Mouse (Mus musculus): Measurements from ENCODE around the gene Sash3. TPM values are rescaled to one million over a fixed set of nuclear protein-coding genes. Genes with fewer than 3 reads are reported as not detected.
A peak's percentile ranks its signal among the peaks of the same experiment; 100 is the strongest.
"Not testable (repeated sequence)": the region's sequence is repeated elsewhere in the genome, so short reads cannot be mapped to it uniquely, and the experiment has no call there.

Gene Sash3
- polyA plus RNA-seq, 1 experiment from 2014 or later: 1.0 TPM

- H3K9me3 ChIP-seq (replicated peaks; ENCODE audit: control insufficient read depth, low read length): no peaks in the 10 kb centered on the region
- H3K27me3 ChIP-seq (ENCODE audit: control insufficient read depth, insufficient read depth, low read length): peaks cover under 1% of the 10 kb centered on the region; the same call in 1 of the 2 replicates
- WGBS (ENCODE audit: insufficient replicate concordance): 81% methylated on average over 4 of the region's 4 CpGs
- H3K4me1 ChIP-seq (ENCODE audit: control insufficient read depth, insufficient read depth, low read length): peaks cover 4% of the 10 kb centered on the region; the same call in 1 of the 2 replicates
- H3K27ac ChIP-seq (ENCODE audit: low read depth, low read length): no peak overlapping the region
- no peak for ATAC-seq (replicated peaks; ENCODE audit: insufficient number of reproducible peaks, low FRiP score, low TSS enrichment)
- no peak overlapping the region for H3K9ac ChIP-seq (ENCODE audit: low read depth, low read length)
- H3K4me2 ChIP-seq: no peak overlapping the region
- no peaks in the 10 kb centered on the region for H3K36me3 ChIP-seq (ENCODE audit: control insufficient read depth, insufficient read depth, low read length)
- H3K4me3 ChIP-seq (ENCODE audit: low read depth, low read length): no peak overlapping the region
Measured at GRCm38 (mm10) chrX:48202995-48203394, 56.8 kb downstream of the Sash3 start.

DNA sequence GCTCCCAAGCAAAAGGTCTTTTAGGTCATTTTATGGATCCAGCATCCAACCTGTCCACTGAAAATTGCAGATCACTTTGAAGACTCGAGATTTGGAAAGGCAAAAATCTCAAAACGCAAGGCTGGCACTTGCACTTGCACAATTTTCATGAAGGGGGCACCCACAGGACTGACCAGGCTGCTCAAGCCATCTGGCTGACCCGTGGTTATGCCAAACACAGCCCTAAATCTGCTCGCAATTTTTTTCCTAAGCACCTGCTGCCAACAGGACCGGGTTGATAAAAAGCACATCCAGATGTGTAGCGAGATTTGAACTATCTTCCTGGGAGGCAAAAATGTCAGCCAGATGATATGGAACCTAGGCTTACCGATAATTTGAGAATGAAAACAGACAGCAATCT, 57.5 kb downstream of the Sash3 start:
- ATAC-seq (replicated peaks; ENCODE audit: insufficient number of reproducible peaks, low FRiP score, low TSS enrichment): no peak
- H3K4me1 ChIP-seq (ENCODE audit: control insufficient read depth, insufficient read depth, low read length): peaks cover 4% of the 10 kb centered on the region; the same call in 1 of the 2 replicates
- H3K4me3 ChIP-seq (ENCODE audit: low read depth, low read length): no peak overlapping the region
- 78% methylated on average over 7 of the region's 7 CpGs for WGBS (ENCODE audit: insufficient replicate concordance)
- no peaks in the 10 kb centered on the region for H3K36me3 ChIP-seq (ENCODE audit: control insufficient read depth, insufficient read depth, low read length)
- H3K27me3 ChIP-seq (ENCODE audit: control insufficient read depth, insufficient read depth, low read length): peaks cover 4% of the 10 kb centered on the region; the same call in 1 of the 2 replicates
- no peak overlapping the region for H3K4me2 ChIP-seq
- no peaks in the 10 kb centered on the region for H3K9me3 ChIP-seq (replicated peaks; ENCODE audit: control insufficient read depth, low read length)
- no peak overlapping the region for H3K9ac ChIP-seq (ENCODE audit: low read depth, low read length)
- H3K27ac ChIP-seq (ENCODE audit: low read depth, low read length): no peak overlapping the region

- Histone ChIP-seq H3K4me1 (ENCODE audit: control insufficient read depth, insufficient read depth, low read length) (peaks cover 4% of the 10 kb centered on the region; the same call in 1 of the 2 replicates), H3K4me2 (no peak overlapping the region), H3K9me3 (replicated peaks; ENCODE audit: control insufficient read depth, low read length) (no peaks in the 10 kb centered on the region), H3K9ac (ENCODE audit: low read depth, low read length) (no peak overlapping the region), H3K27ac (ENCODE audit: low read depth, low read length) (no peak overlapping the region), H3K36me3 (ENCODE audit: control insufficient read depth, insufficient read depth, low read length) (no peaks in the 10 kb centered on the region), H3K27me3 (ENCODE audit: control insufficient read depth, insufficient read depth, low read length) (peaks cover 4% of the 10 kb centered on the region; the same call in 1 of the 2 replicates), H3K4me3 (ENCODE audit: low read depth, low read length) (no peak overlapping the region)
- no peak for ATAC-seq (replicated peaks; ENCODE audit: insufficient number of reproducible peaks, low FRiP score, low TSS enrichment)
- WGBS (ENCODE audit: insufficient replicate concordance): 72% methylated on average over 6 of the region's 6 CpGs
Measured at GRCm38 (mm10) chrX:48204469-48204868, 58.2 kb downstream of the Sash3 start.

DNA sequence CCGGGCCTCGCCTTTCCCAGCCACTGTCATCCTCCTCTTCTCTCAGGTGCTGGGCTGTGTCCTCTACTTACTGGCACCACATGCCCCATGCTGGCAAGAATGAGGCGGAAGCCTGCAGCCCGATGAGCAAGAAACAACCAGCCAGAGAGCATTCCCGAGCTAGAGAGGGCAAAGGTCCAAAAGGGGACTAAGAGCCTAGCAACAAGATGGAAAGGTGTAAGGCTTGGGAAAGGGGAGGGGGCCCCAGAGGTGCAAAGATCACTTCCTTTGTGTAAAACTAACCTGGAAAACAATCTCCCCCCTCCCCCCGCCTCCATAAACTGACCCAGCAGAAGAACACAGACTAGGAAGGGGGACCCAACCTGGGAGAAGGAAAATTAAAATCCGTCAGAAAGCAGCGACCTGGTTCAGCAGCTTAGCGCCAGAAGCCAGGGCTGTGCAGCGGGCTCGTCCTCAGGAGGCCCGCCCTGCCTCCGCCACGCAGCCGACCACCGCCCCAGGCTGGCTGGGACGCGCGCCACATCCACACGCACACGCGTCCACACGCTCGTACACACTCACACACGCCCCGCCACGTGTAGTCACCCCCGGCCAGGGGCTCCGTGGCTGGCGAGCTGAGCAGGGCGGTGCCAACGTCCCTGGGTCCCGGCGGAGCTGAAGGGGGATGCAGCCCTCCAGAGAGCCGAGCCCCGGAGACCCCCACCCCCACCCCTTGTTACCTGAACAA, 61.7 kb downstream of the Sash3 start:
- peak overlapping the region; percentile 66 for H3K4me3 ChIP-seq (ENCODE audit: low read depth, low read length)
- H3K27ac ChIP-seq (ENCODE audit: low read depth, low read length): no peak overlapping the region
- ATAC-seq (replicated peaks; ENCODE audit: insufficient number of reproducible peaks, low FRiP score, low TSS enrichment): peak; percentile 72
- H3K4me2 ChIP-seq: peak overlapping the region; percentile 64
- peak overlapping the region; percentile 72 for H3K9ac ChIP-seq (ENCODE audit: low read depth, low read length)
- no peaks in the 10 kb centered on the region for H3K36me3 ChIP-seq (ENCODE audit: control insufficient read depth, insufficient read depth, low read length)
- peaks cover 4% of the 10 kb centered on the region; the same call in 1 of the 2 replicates for H3K27me3 ChIP-seq (ENCODE audit: control insufficient read depth, insufficient read depth, low read length)
- WGBS (ENCODE audit: insufficient replicate concordance): 10% methylated on average over 36 of the region's 36 CpGs
- no peaks in the 10 kb centered on the region for H3K9me3 ChIP-seq (replicated peaks; ENCODE audit: control insufficient read depth, low read length)
- H3K4me1 ChIP-seq (ENCODE audit: control insufficient read depth, insufficient read depth, low read length): peaks cover 4% of the 10 kb centered on the region; the same call in 1 of the 2 replicates

- H3K4me1 ChIP-seq (ENCODE audit: control insufficient read depth, insufficient read depth, low read length): peaks cover 4% of the 10 kb centered on the region; the same call in 1 of the 2 replicates
- H3K4me3 ChIP-seq (ENCODE audit: low read depth, low read length): peak within 1 kb of the TSS; percentile 66
- WGBS (ENCODE audit: insufficient replicate concordance): 12% methylated on average over 34 of the region's 34 CpGs
- H3K27me3 ChIP-seq (ENCODE audit: control insufficient read depth, insufficient read depth, low read length): peaks cover 4% of the 10 kb centered on the region; the same call in 1 of the 2 replicates
- ATAC-seq (replicated peaks; ENCODE audit: insufficient number of reproducible peaks, low FRiP score, low TSS enrichment): peak; percentile 96
- peak within 1 kb of the TSS; percentile 72 for H3K9ac ChIP-seq (ENCODE audit: low read depth, low read length)
- H3K36me3 ChIP-seq (ENCODE audit: control insufficient read depth, insufficient read depth, low read length): no peaks in the 10 kb centered on the region
- no peaks in the 10 kb centered on the region for H3K9me3 ChIP-seq (replicated peaks; ENCODE audit: control insufficient read depth, low read length)
- H3K27ac ChIP-seq (ENCODE audit: low read depth, low read length): no peak within 1 kb of the TSS
- peak within 1 kb of the TSS; percentile 64 for H3K4me2 ChIP-seq
Measured at GRCm38 (mm10) chrX:48208519-48209185, 62.4 kb downstream of the Sash3 start, which contains the start of gene Zdhhc9. Gene Zdhhc9 (minus strand): TSS chrX:48208878.

GRCm38 (mm10) chrX:48209746-48210145, 63.5 kb downstream of the Sash3 start:
- H3K4me1 ChIP-seq (ENCODE audit: control insufficient read depth, insufficient read depth, low read length); H3K27ac ChIP-seq (ENCODE audit: low read depth, low read length); H3K9me3 ChIP-seq (replicated peaks; ENCODE audit: control insufficient read depth, low read length); H3K27me3 ChIP-seq (ENCODE audit: control insufficient read depth, insufficient read depth, low read length); ATAC-seq (replicated peaks; ENCODE audit: insufficient number of reproducible peaks, low FRiP score, low TSS enrichment); H3K9ac ChIP-seq (ENCODE audit: low read depth, low read length); H3K4me2 ChIP-seq; H3K36me3 ChIP-seq (ENCODE audit: control insufficient read depth, insufficient read depth, low read length); H3K4me3 ChIP-seq (ENCODE audit: low read depth, low read length): not testable (repeated sequence)
- WGBS (ENCODE audit: insufficient replicate concordance): 77% methylated on average over 2 of the region's 4 CpGs

Other genes with a start within 250 kb of the Sash3 start
- 14.1 and 14.3 TPM in 2 replicates for gene Ocrl, start 234.0 kb upstream of the Sash3 start, polyA plus RNA-seq (2014; fragmentation: Nextera tagmentation; extraction: Ambion mirVana)
- gene Apln, start 111.6 kb upstream of the Sash3 start, polyA plus RNA-seq (2014; fragmentation: Nextera tagmentation; extraction: Ambion mirVana): 0.84 and 0.93 TPM in 2 replicates
- gene Xpnpep2, start 37.7 kb upstream of the Sash3 start, polyA plus RNA-seq (2014; fragmentation: Nextera tagmentation; extraction: Ambion mirVana): 0.55 and 0.72 TPM in 2 replicates
- gene Zdhhc9, start 62.4 kb downstream of the Sash3 start, polyA plus RNA-seq (2014; fragmentation: Nextera tagmentation; extraction: Ambion mirVana): 2.9 and 3.1 TPM in 2 replicates
- gene Utp14a, start 110.4 kb downstream of the Sash3 start, polyA plus RNA-seq (2014; fragmentation: Nextera tagmentation; extraction: Ambion mirVana): 11.0 and 12.0 TPM in 2 replicates
- gene Bcorl1, start 194.9 kb downstream of the Sash3 start, polyA plus RNA-seq (2014; fragmentation: Nextera tagmentation; extraction: Ambion mirVana): 4.7 and 6.6 TPM in 2 replicates